Mouse (Mus musculus) forebrain, embryonic 12.5 days (tissue): ENCODE results near the gene 4931422A03Rik. TPM values are rescaled to one million over a fixed set of nuclear protein-coding genes. Genes with fewer than 3 reads are reported as not detected.

Experiments
- ATAC-seq: fragments of 200-750 bp; cut with Nextera tagmentation; 2 replicates; pipeline ENCODE4 v1.8.0; 2017; ENCODE audit warnings: moderate TSS enrichment; ENCODE audit not compliant: low FRiP score
- H3K27ac ChIP-seq: fragments of 300-500 bp; sonication (generic); 2 replicates; pipeline ENCODE4 v1.5.1; 2016; ENCODE audit warnings: mild to moderate bottlenecking
- H3K27me3 ChIP-seq: fragments of 300-500 bp; sonication (generic); 2 replicates; pipeline ENCODE4 v1.6.1; 2016; ENCODE audit warnings: mild to moderate bottlenecking
- H3K36me3 ChIP-seq: fragments of 300-500 bp; sonication (generic); replicated peaks from 2 replicates; pipeline ENCODE4 v1.6.1; 2016; ENCODE audit warnings: mild to moderate bottlenecking
- H3K4me1 ChIP-seq: fragments of 300-500 bp; sonication (generic); 2 replicates; pipeline ENCODE4 v1.6.1; 2016
- H3K4me2 ChIP-seq: fragments of 300-500 bp; sonication (generic); 2 replicates; pipeline ENCODE4 v1.6.1; 2016; ENCODE audit warnings: mild to moderate bottlenecking, moderate library complexity
- H3K4me3 ChIP-seq: fragments of 300-500 bp; sonication (generic); replicated peaks from 2 replicates; pipeline ENCODE4 v1.5.1; 2016; ENCODE audit warnings: mild to moderate bottlenecking
- H3K9ac ChIP-seq: fragments of 300-500 bp; sonication (generic); 2 replicates; pipeline ENCODE4 v1.6.1; 2016; ENCODE audit warnings: mild to moderate bottlenecking
- H3K9me3 ChIP-seq: fragments of 300-500 bp; sonication (generic); 2 replicates; pipeline ENCODE4 v1.6.1; 2016
- WGBS: fragments of 180-500 bp; shearing (Covaris S2); methylation state at CpG from one replicate; pipeline ENCODE4 v1.1.7; 2016; 5-methylcytosine and 5-hydroxymethylcytosine counted together
- polyA plus RNA-seq: library from polyadenylated mRNA; unstranded; fragments of >200 nt; fragmentation: Nextera tagmentation; extraction: Ambion mirVana; gene quantifications from 2 replicates; pipeline ENCODE4 v1.2.1, GENCODE M21; 2016

4931422A03Rik gene
- polyA plus RNA-seq, 1 experiment from 2014 or later, result 2.7 TPM

- Histone ChIP-seq H3K27ac (no peak overlapping the region), H3K9me3 (no peaks in the 10 kb centered on the region), H3K36me3 (no peaks in the 10 kb centered on the region), H3K9ac (no peak overlapping the region), H3K4me2 (no peak overlapping the region), H3K4me1 (peaks cover 7% of the 10 kb centered on the region), H3K4me3 (no peak overlapping the region), H3K27me3 (peaks cover 10% of the 10 kb centered on the region; the same call in 1 of the 2 replicates)
- 63% methylated on average over 1 of the region's 1 CpGs for WGBS
- ATAC-seq, result no peak
Measured at GRCm38 (mm10) chr2:103938573-103938972, 89.6 kb downstream of the 4931422A03Rik start.

DNA sequence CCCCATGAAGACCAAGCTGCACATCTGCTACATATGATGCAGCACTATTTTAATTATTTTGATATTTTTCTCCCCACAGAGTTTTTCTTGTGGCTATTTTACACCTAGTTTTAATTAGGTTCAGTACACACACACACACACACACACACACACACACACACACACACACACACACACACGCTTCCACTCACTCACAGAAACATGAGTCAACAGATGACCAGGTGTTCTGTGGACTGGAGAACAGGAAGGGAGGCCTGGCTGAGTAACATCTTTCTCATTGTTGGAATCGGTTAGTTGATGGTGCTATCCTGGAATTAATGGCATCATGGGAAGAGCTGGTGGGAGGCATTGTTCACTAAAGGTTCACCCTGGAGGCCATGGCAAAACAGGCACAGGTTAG lies 90.5 kb downstream of the 4931422A03Rik start:
- no peak overlapping the region for H3K4me2 ChIP-seq
- peaks cover 10% of the 10 kb centered on the region; the same call in 1 of the 2 replicates for H3K27me3 ChIP-seq
- H3K27ac ChIP-seq, result no peak overlapping the region
- peaks cover 7% of the 10 kb centered on the region for H3K4me1 ChIP-seq
- H3K4me3 ChIP-seq, result no peak overlapping the region
- WGBS, result 82% methylated on average over 2 of the region's 2 CpGs
- H3K9ac ChIP-seq, result no peak overlapping the region
- no peak for ATAC-seq
- no peaks in the 10 kb centered on the region for H3K9me3 ChIP-seq
- H3K36me3 ChIP-seq, result no peaks in the 10 kb centered on the region

DNA sequence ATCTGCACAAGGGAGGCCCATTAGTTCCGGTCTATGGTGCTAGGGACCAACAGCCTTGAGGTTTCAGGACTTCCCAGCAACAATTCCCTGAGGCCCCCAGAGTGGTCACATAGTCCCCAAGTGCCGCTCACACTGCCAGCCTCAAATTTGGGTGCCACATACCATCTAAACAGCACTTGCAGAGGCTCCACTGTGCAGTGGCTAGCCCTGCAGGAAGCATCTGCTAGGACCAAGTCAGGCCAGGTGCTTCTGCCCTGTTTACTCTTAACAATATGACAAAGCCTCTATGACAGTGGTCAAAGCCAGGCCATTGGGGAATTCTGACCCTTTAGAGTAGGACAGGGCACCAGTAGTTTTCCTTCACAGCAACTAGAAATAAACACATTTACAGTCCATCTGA lies 91.5 kb downstream of the 4931422A03Rik start:
- no peak overlapping the region for H3K4me3 ChIP-seq
- no peaks in the 10 kb centered on the region for H3K36me3 ChIP-seq
- H3K27ac ChIP-seq, result no peak overlapping the region
- H3K4me2 ChIP-seq, result no peak overlapping the region
- H3K4me1 ChIP-seq, result peaks cover 7% of the 10 kb centered on the region
- no peaks in the 10 kb centered on the region for H3K9me3 ChIP-seq
- peaks cover 10% of the 10 kb centered on the region; the same call in 1 of the 2 replicates for H3K27me3 ChIP-seq
- ATAC-seq, result no peak
- H3K9ac ChIP-seq, result no peak overlapping the region
- WGBS, result 84% methylated on average over 2 of the region's 2 CpGs

- Histone ChIP-seq H3K4me1 (peaks cover 7% of the 10 kb centered on the region), H3K9me3 (no peaks in the 10 kb centered on the region), H3K36me3 (no peaks in the 10 kb centered on the region), H3K27me3 (peaks cover 10% of the 10 kb centered on the region; the same call in 1 of the 2 replicates), H3K9ac (no peak overlapping the region), H3K4me3 (no peak overlapping the region), H3K27ac (no peak overlapping the region), H3K4me2 (no peak overlapping the region)
- WGBS, result 40% methylated on average over 10 of the region's 10 CpGs
- ATAC-seq, result no peak
Measured at GRCm38 (mm10) chr2:103935691-103936435, 92.3 kb downstream of the 4931422A03Rik start.

- WGBS, result 92% methylated on average over 3 of the region's 3 CpGs
- Histone ChIP-seq H3K36me3 (no peaks in the 10 kb centered on the region), H3K4me3 (no peak overlapping the region)
Measured at GRCm38 (mm10) chr2:103934670-103935069, 93.5 kb downstream of the 4931422A03Rik start.

DNA sequence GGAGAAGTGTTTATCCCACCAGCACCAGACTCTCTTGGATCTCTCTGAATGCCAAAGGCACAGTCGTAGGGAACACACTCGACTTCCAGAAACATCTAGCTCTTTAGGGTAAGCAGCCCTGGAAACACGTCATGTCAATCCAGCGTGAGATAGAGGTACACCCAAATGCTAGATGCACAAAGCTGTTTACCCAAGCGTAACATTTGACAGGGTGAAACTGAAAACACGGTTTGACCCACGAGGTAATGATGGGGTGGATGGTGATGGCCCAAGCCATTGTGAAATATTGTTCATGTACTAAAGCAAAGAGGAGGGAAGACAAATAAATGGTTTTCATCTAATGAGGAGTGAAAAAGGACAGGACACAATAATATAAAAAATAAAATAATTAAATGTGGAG lies 93.9 kb downstream of the 4931422A03Rik start:
- Histone ChIP-seq H3K36me3 (no peaks in the 10 kb centered on the region), H3K27me3 (peaks cover 10% of the 10 kb centered on the region; the same call in 1 of the 2 replicates), H3K4me1 (peaks cover 14% of the 10 kb centered on the region), H3K4me3 (no peak overlapping the region), H3K9me3 (no peaks in the 10 kb centered on the region), H3K9ac (no peak overlapping the region), H3K4me2 (no peak overlapping the region), H3K27ac (no peak overlapping the region)
- no peak for ATAC-seq
- WGBS, result 32% methylated on average over 7 of the region's 7 CpGs

More at GRCm38 (mm10) chr2:103934670-103935069, 93.5 kb downstream of the 4931422A03Rik start:
- peaks cover 10% of the 10 kb centered on the region; the same call in 1 of the 2 replicates for H3K27me3 ChIP-seq
- no peak for ATAC-seq
- no peak overlapping the region for H3K4me2 ChIP-seq
- no peak overlapping the region for H3K9ac ChIP-seq
- H3K27ac ChIP-seq, result no peak overlapping the region
- H3K4me1 ChIP-seq, result peaks cover 14% of the 10 kb centered on the region
- H3K9me3 ChIP-seq, result no peaks in the 10 kb centered on the region

- WGBS, result 85% methylated on average over 9 of the region's 9 CpGs
Measured at GRCm38 (mm10) chr2:103932480-103932879, 95.7 kb downstream of the 4931422A03Rik start.

GRCm38 (mm10) chr2:103932025-103932424 lies 96.1 kb downstream of the 4931422A03Rik start:
- peaks cover 22% of the 10 kb centered on the region for H3K4me1 ChIP-seq
- H3K4me3 ChIP-seq, result no peak overlapping the region
- peaks cover 10% of the 10 kb centered on the region; the same call in 1 of the 2 replicates for H3K27me3 ChIP-seq
- 60% methylated on average over 2 of the region's 2 CpGs for WGBS
- H3K27ac ChIP-seq, result no peak overlapping the region
- H3K36me3 ChIP-seq, result no peaks in the 10 kb centered on the region
- ATAC-seq, result no peak
- no peaks in the 10 kb centered on the region for H3K9me3 ChIP-seq
- no peak overlapping the region for H3K4me2 ChIP-seq
- H3K9ac ChIP-seq, result no peak overlapping the region

More at GRCm38 (mm10) chr2:103932480-103932879, 95.7 kb downstream of the 4931422A03Rik start:
- peaks cover 21% of the 10 kb centered on the region for H3K4me1 ChIP-seq
- peaks cover 10% of the 10 kb centered on the region; the same call in 1 of the 2 replicates for H3K27me3 ChIP-seq
- ATAC-seq, result no peak
- H3K4me2 ChIP-seq, result no peak overlapping the region
- no peak overlapping the region for H3K9ac ChIP-seq
- no peaks in the 10 kb centered on the region for H3K36me3 ChIP-seq
- H3K27ac ChIP-seq, result no peak overlapping the region
- H3K9me3 ChIP-seq, result no peaks in the 10 kb centered on the region
- H3K4me3 ChIP-seq, result no peak overlapping the region

- Histone ChIP-seq H3K4me3 (no peak overlapping the region), H3K9ac (no peak overlapping the region), H3K36me3 (no peaks in the 10 kb centered on the region), H3K4me1 (peaks cover 22% of the 10 kb centered on the region), H3K27me3 (peaks cover 7% of the 10 kb centered on the region; the same call in 1 of the 2 replicates), H3K9me3 (no peaks in the 10 kb centered on the region), H3K4me2 (no peak overlapping the region), H3K27ac (no peak overlapping the region)
- WGBS, result 89% methylated on average over 7 of the region's 7 CpGs
- ATAC-seq, result no peak
Measured at GRCm38 (mm10) chr2:103931511-103931911, 96.7 kb downstream of the 4931422A03Rik start.

- Histone ChIP-seq H3K27me3 (peaks cover 2% of the 10 kb centered on the region; the same call in 1 of the 2 replicates), H3K9ac (no peak overlapping the region), H3K4me2 (no peak overlapping the region), H3K4me1 (peaks cover 15% of the 10 kb centered on the region), H3K27ac (no peak overlapping the region; the same call in 1 of the 2 replicates), H3K36me3 (no peaks in the 10 kb centered on the region), H3K4me3 (no peak overlapping the region), H3K9me3 (no peaks in the 10 kb centered on the region)
- WGBS, result 66% methylated on average over 13 of the region's 13 CpGs
- no peak for ATAC-seq
Measured at GRCm38 (mm10) chr2:103930306-103931019, 97.7 kb downstream of the 4931422A03Rik start.

DNA sequence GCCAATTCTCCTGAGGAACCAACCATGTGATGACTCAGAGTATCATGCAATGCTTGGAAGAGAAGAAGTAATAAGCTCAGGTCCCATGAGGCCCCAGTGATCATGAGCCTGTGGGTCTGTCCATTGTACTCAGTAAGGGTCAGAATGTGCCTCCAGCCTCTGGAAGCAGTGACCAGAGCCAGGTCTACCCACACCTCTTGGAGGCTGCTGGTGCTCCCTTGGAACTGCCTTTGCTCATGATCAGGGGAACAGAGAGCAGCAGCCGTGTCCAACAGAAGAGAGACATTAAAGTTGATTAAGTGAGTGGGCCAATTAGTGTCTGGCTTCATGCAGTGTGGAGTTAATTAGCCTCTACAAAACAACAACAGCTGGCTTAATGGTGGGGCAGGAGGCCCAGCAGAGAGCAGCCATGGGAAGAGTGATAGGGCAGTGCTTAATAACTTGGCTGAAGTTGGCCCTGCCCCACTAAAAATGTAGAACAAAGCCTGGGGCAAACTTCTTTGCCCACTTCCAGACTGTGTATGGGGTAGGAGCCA lies 100.5 kb downstream of the 4931422A03Rik start:
- Histone ChIP-seq H3K27ac (no peak overlapping the region), H3K4me1 (peaks cover 15% of the 10 kb centered on the region), H3K36me3 (no peaks in the 10 kb centered on the region), H3K4me2 (no peak overlapping the region), H3K9ac (no peak overlapping the region), H3K4me3 (no peak overlapping the region), H3K27me3 (no peaks in the 10 kb centered on the region), H3K9me3 (no peaks in the 10 kb centered on the region)
- ATAC-seq, result peak; percentile 79; the same call in 1 of the 2 replicates
- 14% methylated on average over 1 of the region's 1 CpGs for WGBS

- 94% methylated on average over 4 of the region's 4 CpGs for WGBS
- H3K27me3 ChIP-seq, result no peaks in the 10 kb centered on the region
- no peak for ATAC-seq
- no peak overlapping the region for H3K27ac ChIP-seq
- no peak overlapping the region for H3K4me3 ChIP-seq
- H3K9ac ChIP-seq, result no peak overlapping the region
- no peaks in the 10 kb centered on the region for H3K9me3 ChIP-seq
- H3K4me2 ChIP-seq, result no peak overlapping the region
- peaks cover 15% of the 10 kb centered on the region for H3K4me1 ChIP-seq
- H3K36me3 ChIP-seq, result no peaks in the 10 kb centered on the region
Measured at GRCm38 (mm10) chr2:103926586-103927113, 101.5 kb downstream of the 4931422A03Rik start.
